Mouse (Mus musculus) gastrocnemius, adult 2 months (tissue): Measurements from ENCODE around the gene Akr1c14. TPM values are rescaled to one million over a fixed set of nuclear protein-coding genes. Genes with fewer than 3 reads are reported as not detected.
"Not testable (repeated sequence)": the region's sequence is repeated elsewhere in the genome, so short reads cannot be mapped to it uniquely, and the experiment has no call there.

Experiments used
- DNase-seq: peaks from one replicate; pipeline ENCODE4 v3.0.0; 2022
- H3K27ac ChIP-seq: fragments of 200-600 bp; 2 replicates; pipeline ENCODE4 v1.8.1; 2022; ENCODE audit warnings: mild to moderate bottlenecking
- H3K4me3 ChIP-seq: fragments of 200-600 bp; 2 replicates; pipeline ENCODE4 v1.8.1; 2022; ENCODE audit warnings: mild to moderate bottlenecking, moderate library complexity
- CTCF ChIP-seq: fragments of 200-600 bp; IDR thresholded peaks from 2 replicates; pipeline ENCODE4 v1.8.1; 2022; ENCODE audit warnings: antibody characterized with exemption, mild to moderate bottlenecking, moderate library complexity
- intact Hi-C: fragments of 180-260 bp; cut with DNase I; formaldehyde crosslinking; loops from one replicate; pipeline ENCODE4 v1.15.1; 2025
- long read RNA-seq, 2 experiments: library from polyadenylated mRNA; stranded (forward); transcript quantifications; one replicate each; pipeline ENCODE4 v2.0.0; 2021
- total RNA-seq, 2 experiments: library from RNA; stranded (reverse); gene quantifications; 2 replicates each; pipeline ENCODE4 v1.2.3; 2021

Akr1c14 gene
- 1 to 10 TPM; 1.3 to 2.1 TPM for total RNA-seq
- long read RNA-seq, experiment 1, partial matches to known transcripts: 0 of 3 reads
- long read RNA-seq, experiment 1, other reads (novel, unspliced or antisense): 0 of 3 reads
- long read RNA-seq, experiment 2, partial matches to known transcripts: 0 of 1 reads
- long read RNA-seq, experiment 2, other reads (novel, unspliced or antisense): 0 of 1 reads

DNA sequence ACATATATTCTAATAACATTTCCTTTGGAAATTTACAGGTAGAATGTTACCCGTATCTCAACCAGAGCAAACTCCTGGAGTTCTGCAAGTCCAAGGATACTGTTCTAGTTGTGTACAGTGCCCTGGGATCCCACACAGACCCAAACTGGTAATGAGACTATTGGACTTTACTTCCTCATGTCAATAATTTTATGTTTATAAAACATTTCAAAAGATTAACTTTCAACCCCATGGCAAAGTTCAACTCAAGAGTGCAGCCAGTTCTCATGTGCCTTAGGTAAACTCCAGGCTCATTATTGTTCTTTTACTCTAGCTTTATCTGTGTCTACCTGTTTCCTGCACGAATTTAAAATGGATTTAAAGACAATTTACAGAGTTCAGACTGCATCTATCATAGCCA lies at the start of gene Akr1c14:
Akr1c14 (plus strand) TSS at position 293 of the 400 bp plus-strand sequence.
- no peak for TF ChIP-seq CTCF
- intact Hi-C loops: no loop called here
- no peak for DNase-seq
- Histone ChIP-seq H3K27ac (no peak within 1 kb of the TSS), H3K4me3 (no peak within 1 kb of the TSS)

DNA sequence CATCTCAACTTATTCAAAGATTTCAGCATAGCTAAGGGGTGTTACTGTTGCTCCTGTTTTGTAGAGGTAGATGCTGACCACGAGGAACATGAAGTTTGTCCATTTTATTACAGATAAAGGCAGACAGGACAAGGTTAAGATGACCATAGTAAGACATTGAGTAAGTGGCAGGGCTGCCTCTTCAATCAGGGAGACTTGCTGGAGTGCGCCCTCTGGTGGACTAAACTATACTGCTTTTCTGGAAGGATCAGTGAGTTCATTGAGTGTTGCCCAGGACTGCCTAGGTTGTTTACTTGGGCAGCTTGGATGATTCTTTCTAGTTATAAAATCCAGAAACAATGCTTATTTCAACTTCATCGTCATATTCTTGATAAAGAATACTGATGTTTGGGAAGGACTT lies 47.1 kb upstream of the Akr1c14 start:
- H3K27ac ChIP-seq: no peak overlapping the region
- peak; percentile 88 for TF ChIP-seq CTCF
- no peak overlapping the region for H3K4me3 ChIP-seq
- DNase-seq: peak; percentile 62
- intact Hi-C loops: loop anchor here (2.0 to 5.0 kb wide), 2 partner anchors 104 to 337 kb away; no protein-coding TSS in a partner anchor

DNA sequence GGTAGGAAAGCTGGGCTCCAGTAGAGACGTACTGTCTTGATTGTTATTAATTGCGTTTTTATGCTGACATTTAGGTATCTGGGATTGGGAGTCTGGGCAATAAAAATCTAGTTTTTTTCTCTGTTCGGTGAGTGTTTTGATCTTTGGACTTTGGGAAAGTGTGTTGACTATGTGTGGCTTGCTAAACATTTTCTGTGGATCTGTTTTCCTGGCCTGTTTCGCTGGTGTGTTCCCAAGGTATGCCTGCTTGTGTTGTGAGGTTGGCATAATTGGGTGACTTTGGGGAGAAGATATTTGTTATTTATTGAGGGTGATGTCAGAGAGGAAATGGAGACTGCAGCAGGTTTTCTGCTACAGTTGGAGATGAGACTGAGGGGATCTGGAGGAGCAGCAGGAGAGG lies 38.0 kb upstream of the Akr1c14 start:
- intact Hi-C loops: loop anchor here (10.0 kb wide), 1 partner anchor 274 kb away; no protein-coding TSS in a partner anchor
- Histone ChIP-seq H3K27ac (no peak overlapping the region), H3K4me3 (no peak overlapping the region)
- no peak for DNase-seq
- TF ChIP-seq CTCF: no peak

DNA sequence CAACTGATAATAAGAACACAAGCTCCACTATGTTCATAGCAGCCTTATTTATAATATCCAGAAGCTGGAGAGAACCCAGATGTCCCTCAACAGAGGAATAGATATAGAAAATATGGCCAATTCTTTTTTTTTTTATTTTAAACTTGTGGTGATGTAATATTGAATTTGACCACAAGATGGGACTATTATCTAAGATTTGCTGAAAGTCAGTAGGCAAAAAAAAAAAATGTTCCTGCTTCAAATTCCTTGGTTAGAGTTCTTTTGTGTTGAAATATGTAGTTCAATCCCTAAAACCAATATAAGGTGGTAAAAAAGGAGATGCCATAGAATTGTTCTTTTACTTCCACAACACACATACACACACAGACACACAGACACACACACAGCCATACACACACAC lies 35.0 kb upstream of the Akr1c14 start:
- intact Hi-C loops: loop anchor here (10.0 kb wide), 1 partner anchor 271 kb away; no protein-coding TSS in a partner anchor
- Histone ChIP-seq H3K27ac (no peak overlapping the region), H3K4me3 (no peak overlapping the region)
- no peak for DNase-seq
- TF ChIP-seq CTCF: peak; percentile 40

DNA sequence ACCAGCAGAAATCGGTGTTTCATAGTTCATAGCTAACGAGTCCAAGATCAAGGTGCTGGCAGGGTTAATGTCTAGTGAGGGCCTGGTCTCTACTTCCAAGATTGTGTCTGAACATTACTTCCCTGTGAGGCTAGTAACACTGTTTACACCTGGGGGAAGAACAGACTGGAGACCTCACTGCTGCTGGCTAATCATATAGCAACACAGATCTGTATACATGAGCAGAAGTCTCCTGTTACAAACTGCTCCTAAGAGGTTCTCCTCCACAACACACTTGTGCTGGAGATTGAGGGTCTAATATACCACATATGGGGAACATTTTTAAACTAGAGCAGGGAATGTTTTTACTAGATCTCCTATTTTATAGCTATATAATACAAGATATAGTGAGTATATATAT lies 18.9 kb upstream of the Akr1c14 start:
- H3K27ac ChIP-seq: no peak overlapping the region
- TF ChIP-seq CTCF: no peak
- H3K4me3 ChIP-seq: no peak overlapping the region
- DNase-seq: no peak
- intact Hi-C loops: no loop called here

DNA sequence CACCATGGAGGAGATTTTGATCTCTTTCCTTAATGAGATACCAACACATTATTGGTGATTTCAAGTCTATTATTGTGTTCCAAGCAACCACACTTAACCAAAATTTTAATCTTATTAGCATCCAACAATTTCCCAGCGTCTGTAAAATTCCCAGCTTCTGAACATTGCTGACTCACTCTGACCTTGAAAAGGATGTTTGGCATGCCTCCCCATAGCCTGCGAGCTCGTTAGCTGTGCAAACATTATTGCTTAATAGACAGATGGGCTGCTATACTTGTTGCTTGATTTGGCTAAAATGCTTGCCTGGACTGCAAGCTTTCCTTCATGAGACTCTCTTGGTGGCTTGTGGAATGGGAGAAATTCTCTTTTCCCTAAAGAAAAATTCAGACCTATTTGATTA lies 16.3 kb upstream of the Akr1c14 start:
- Histone ChIP-seq H3K27ac (0 out of 2 replicates have a peak overlapping the region, but pooled peaks have one; percentile 12), H3K4me3 (no peak overlapping the region)
- DNase-seq: peak; percentile 36
- TF ChIP-seq CTCF: no peak
- intact Hi-C loops: no loop called here

DNA sequence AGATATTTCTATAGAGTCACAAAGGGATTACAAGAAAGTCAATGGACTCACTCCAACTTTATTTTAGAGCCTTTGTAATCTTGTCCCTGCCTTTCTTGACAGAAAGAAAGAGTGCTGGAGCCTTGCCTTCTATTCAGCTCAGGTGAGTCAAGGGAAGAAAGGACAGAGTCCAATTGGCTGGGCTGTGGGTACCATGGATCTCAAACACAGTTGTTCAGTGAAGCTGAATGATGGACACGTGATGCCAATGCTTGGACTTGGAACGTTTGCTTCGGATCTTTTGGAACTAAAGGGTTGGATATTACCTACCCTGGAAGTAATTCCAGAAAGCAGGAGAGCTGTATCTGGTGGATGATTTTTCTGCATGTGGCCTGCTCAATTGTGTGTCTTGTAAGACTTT lies 13.8 kb upstream of the Akr1c14 start:
- DNase-seq: no peak

DNA sequence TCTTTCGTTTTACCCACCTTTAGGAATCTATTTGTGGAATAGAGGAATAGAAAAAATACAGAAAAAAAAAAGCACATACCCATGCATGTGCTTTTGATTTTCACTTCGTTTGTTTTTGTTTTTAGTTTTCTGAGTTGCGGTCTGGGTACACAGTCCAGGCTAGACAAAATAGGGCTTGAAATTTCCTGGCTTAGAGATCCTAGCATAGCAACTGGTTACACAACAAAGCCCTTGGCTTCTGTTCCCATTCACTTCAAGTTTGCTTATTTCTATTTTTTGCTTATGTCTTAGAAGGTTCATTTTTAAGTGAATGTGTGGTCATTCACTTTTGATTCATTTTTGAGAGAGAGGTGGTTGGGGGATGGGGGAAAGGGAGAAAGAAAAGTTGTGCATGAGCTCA lies 2.7 kb upstream of the Akr1c14 start:
- no peak for DNase-seq
- Histone ChIP-seq H3K27ac (no peak overlapping the region), H3K4me3 (no peak overlapping the region)
- intact Hi-C loops: no loop called here
- TF ChIP-seq CTCF: no peak

More for the DNA sequence above, 13.8 kb upstream of the Akr1c14 start:
- H3K27ac ChIP-seq: no peak overlapping the region
- intact Hi-C loops: no loop called here
- no peak overlapping the region for H3K4me3 ChIP-seq
- no peak for TF ChIP-seq CTCF

DNA sequence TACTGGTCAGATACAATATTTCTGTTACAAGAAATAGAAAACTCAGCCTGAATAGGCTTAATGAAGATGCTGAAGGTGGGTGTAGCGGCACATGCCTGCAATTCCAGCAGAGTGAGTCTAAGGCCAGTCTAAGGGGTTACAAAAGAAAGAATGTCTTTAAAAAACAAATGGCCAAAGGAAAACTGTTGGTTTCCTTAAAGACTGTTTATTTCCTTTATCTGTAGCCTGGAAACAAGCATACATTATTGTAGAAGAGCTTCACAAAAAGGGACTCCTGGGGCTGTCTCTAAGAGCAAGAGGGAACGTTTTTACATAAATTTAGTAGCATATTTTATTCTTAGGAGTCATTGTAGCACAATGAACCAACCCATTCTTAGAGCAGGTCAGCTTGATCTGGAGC lies 2.0 kb upstream of the Akr1c14 start:
- H3K4me3 ChIP-seq: no peak overlapping the region
- no peak for TF ChIP-seq CTCF
- DNase-seq: no peak
- intact Hi-C loops: no loop called here
- H3K27ac ChIP-seq: no peak overlapping the region

DNA sequence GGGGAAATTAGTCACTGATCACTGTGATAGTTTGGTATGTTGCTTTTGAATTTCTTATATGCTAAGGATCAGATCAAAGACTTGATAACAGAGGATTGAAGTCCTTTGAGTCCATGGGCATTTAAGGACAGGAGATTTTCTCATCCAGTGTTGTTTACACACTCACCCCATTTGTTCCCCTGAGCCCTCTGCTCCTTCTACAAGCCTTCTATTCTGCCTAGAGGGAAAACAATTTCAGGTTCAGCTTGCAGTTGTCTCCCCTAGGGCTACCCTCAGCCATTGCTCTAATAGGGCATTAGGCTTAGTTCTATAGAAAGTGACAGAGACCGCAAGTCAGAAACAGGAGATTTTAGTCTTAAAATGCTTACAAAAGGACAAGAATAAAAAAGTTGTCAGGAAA lies 585 bp upstream of the Akr1c14 start:
- no peak overlapping the region for H3K4me3 ChIP-seq
- no peak for DNase-seq
- intact Hi-C loops: no loop called here
- TF ChIP-seq CTCF: no peak
- H3K27ac ChIP-seq: no peak overlapping the region

DNA sequence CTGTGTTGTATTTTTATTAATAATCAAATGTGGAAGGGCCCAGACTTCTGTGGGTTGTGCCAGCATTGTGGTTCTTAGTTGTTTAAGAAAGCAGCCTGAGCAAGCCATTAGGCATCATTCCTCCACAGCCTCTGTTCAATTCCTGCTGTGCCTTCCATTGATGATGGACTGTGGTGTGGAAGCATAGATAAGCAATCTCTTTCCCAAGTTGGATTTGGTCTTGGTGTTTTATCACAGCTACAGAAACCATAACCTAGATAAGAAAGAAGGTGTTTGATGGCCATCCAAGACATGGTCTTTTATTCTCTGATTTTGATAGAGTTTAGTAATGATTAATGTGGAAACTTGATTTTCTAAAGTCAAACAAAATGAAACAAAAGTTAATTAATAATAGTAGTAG lies 844 bp downstream of the Akr1c14 start:
- no peak for DNase-seq
- H3K4me3 ChIP-seq: no peak overlapping the region
- TF ChIP-seq CTCF: no peak
- H3K27ac ChIP-seq: no peak overlapping the region
- intact Hi-C loops: no loop called here

DNA sequence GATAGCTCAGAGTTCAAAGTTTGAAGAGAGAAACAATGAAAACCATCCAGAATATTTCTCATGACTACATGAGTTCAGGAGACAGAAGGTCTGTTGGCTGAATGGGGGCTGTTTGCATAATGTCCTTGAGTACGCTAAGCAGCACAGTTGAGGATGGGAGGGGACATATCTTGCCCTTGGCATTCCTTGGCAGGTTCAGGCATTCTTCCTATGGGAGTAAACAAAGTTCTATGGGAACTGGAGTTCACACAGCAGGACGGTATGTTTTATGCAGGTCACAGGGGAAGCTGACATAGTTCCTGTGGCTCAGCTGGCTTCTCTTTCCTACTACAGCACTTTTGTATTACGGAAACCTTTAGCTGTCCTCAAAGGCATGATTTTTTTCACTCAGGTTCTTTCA lies 6.6 kb downstream of the Akr1c14 start:
- Histone ChIP-seq H3K27ac (no peak overlapping the region), H3K4me3 (no peak overlapping the region)
- intact Hi-C loops: no loop called here
- no peak for DNase-seq
- no peak for TF ChIP-seq CTCF

DNA sequence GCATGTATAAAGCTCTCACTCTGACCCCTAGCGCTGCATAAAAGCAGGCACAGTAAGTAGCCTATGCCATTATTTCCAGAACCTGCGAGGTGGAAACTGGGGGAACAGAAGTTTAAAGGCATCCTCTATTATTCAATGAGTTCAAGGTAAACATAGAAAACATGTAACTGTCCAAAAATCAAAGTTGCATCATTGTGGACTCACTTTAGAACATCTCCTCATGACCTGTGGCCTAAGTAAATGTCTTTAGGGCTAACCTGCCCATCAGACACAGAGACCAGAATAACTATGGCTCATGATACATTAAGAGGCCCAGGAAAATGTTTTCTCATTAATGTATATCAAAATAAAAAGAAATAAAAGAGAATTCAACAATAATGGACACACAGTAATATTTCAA lies 7.4 kb downstream of the Akr1c14 start:
- H3K4me3 ChIP-seq: no peak overlapping the region
- no peak overlapping the region for H3K27ac ChIP-seq
- intact Hi-C loops: no loop called here
- DNase-seq: no peak
- no peak for TF ChIP-seq CTCF

DNA sequence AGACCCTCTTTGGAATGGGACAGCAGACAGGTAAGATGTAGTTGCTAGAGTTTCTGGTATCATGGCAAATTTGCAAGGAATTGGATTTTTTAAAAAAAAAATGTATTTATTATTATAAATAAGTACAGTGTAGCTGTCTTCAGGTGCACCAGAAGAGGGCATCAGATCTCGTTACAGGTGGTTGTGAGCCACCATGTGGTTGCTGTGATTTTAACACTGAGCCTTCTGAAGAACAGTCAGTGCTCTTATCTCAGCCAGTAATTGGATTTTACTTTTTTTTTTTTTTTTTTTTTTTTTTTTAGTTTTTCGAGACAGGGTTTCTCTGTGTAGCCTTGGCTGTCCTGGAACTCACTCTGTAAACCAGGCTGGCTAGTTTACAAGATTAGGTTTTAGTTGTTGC lies 9.4 kb downstream of the Akr1c14 start:
- intact Hi-C loops, DNase-seq, H3K4me3 ChIP-seq, H3K27ac ChIP-seq: not testable (repeated sequence)
